Mouse (Mus musculus): ENCODE data around the gene Plekha8.

Plekha8 gene

GRCm38 (mm10) chr6:54594469-54595329 lies at the start of gene Plekha8:
Plekha8 (plus strand) TSS chr6:54595111.
- peak; percentile 96 to 97 for DNase-seq (ENCODE audit: inconsistent age in 2 of 2, low spot score in 1 of 2)

GRCm38 (mm10) chr6:54548314-54549019 lies 46.4 kb upstream of the Plekha8 start:
- DNase-seq (ENCODE audit: inconsistent age in 2 of 2, low spot score in 1 of 2): no peak

- DNase-seq (ENCODE audit: inconsistent age in 2 of 2, low spot score in 1 of 2): no peak
These were observed 45.6 kb upstream of the Plekha8 start for GRCm38 (mm10) chr6:54549311-54549710.

- DNase-seq (ENCODE audit: inconsistent age in 2 of 2, low spot score in 1 of 2): peak in 1 of 2 experiments; percentile 22
These were observed 44.0 kb upstream of the Plekha8 start for GRCm38 (mm10) chr6:54550801-54551323.

GRCm38 (mm10) chr6:54552721-54553413 lies 42.0 kb upstream of the Plekha8 start:
- no peak for DNase-seq (ENCODE audit: inconsistent age in 2 of 2, low spot score in 1 of 2)

GRCm38 (mm10) chr6:54553632-54554031 lies 41.3 kb upstream of the Plekha8 start:
- DNase-seq (ENCODE audit: inconsistent age in 2 of 2, low spot score in 1 of 2): no peak

GRCm38 (mm10) chr6:54554341-54555110 lies 40.4 kb upstream of the Plekha8 start:
- no peak for DNase-seq (ENCODE audit: inconsistent age in 2 of 2, low spot score in 1 of 2)

GRCm38 (mm10) chr6:54555816-54556215 lies 39.1 kb upstream of the Plekha8 start:
- no peak for DNase-seq (ENCODE audit: inconsistent age in 2 of 2, low spot score in 1 of 2)

GRCm38 (mm10) chr6:54557671-54558070 lies 37.2 kb upstream of the Plekha8 start:
- no peak for DNase-seq (ENCODE audit: inconsistent age in 2 of 2, low spot score in 1 of 2)

GRCm38 (mm10) chr6:54558466-54558865 lies 36.4 kb upstream of the Plekha8 start:
- no peak for DNase-seq (ENCODE audit: inconsistent age in 2 of 2, low spot score in 1 of 2)

GRCm38 (mm10) chr6:54562018-54562809 lies 32.7 kb upstream of the Plekha8 start:
- peak in 1 of 2 experiments; percentile 23 for DNase-seq (ENCODE audit: inconsistent age in 2 of 2, low spot score in 1 of 2)

GRCm38 (mm10) chr6:54563561-54563960 lies 31.4 kb upstream of the Plekha8 start:
- no peak for DNase-seq (ENCODE audit: inconsistent age in 2 of 2, low spot score in 1 of 2)

- DNase-seq (ENCODE audit: inconsistent age in 2 of 2, low spot score in 1 of 2): no peak
These were observed 30.4 kb upstream of the Plekha8 start for GRCm38 (mm10) chr6:54564506-54564991.

- peak in 1 of 2 experiments; percentile 68 for DNase-seq (ENCODE audit: inconsistent age in 2 of 2, low spot score in 1 of 2)
These were observed 29.9 kb upstream of the Plekha8 start for GRCm38 (mm10) chr6:54565012-54565411.

GRCm38 (mm10) chr6:54565665-54566545 lies 29.0 kb upstream of the Plekha8 start, which contains the start of gene Scrn1:
Scrn1 (minus strand) TSS chr6:54566489.
- DNase-seq (ENCODE audit: inconsistent age in 2 of 2, low spot score in 1 of 2): peak; percentile 84 to 87

- DNase-seq (ENCODE audit: inconsistent age in 2 of 2, low spot score in 1 of 2): no peak
These were observed 28.4 kb upstream of the Plekha8 start for GRCm38 (mm10) chr6:54566546-54566919.

- no peak for DNase-seq (ENCODE audit: inconsistent age in 2 of 2, low spot score in 1 of 2)
These were observed 25.1 kb upstream of the Plekha8 start for GRCm38 (mm10) chr6:54569776-54570175.

- no peak for DNase-seq (ENCODE audit: inconsistent age in 2 of 2, low spot score in 1 of 2)
These were observed 21.5 kb upstream of the Plekha8 start for GRCm38 (mm10) chr6:54573218-54573955.
